Mouse (Mus musculus) embryonic facial prominence, embryonic 13.5 days (tissue): ENCODE results near the gene Psmd11. TPM values are rescaled to one million over a fixed set of nuclear protein-coding genes. Genes with fewer than 3 reads are reported as not detected.

ENCODE experiments used
- ATAC-seq: fragments of 200-750 bp; cut with Nextera tagmentation; 2 replicates; pipeline ENCODE4 v1.8.0; 2017; ENCODE audit warnings: low read depth; ENCODE audit not compliant: insufficient number of reproducible peaks, insufficient read depth, low FRiP score, low TSS enrichment
- H3K27ac ChIP-seq: fragments of 300-500 bp; sonication (generic); 2 replicates; pipeline ENCODE4 v1.5.1; 2015; ENCODE audit warnings: moderate library complexity, mild to moderate bottlenecking, inconsistent platforms
- H3K27me3 ChIP-seq: fragments of 300-500 bp; sonication (generic); 2 replicates; pipeline ENCODE4 v1.6.1; 2015; ENCODE audit warnings: mild to moderate bottlenecking, inconsistent platforms
- H3K36me3 ChIP-seq: fragments of 300-500 bp; sonication (generic); 2 replicates; pipeline ENCODE4 v1.6.1; 2015; ENCODE audit warnings: mild to moderate bottlenecking, inconsistent platforms
- H3K4me1 ChIP-seq: fragments of 300-500 bp; sonication (generic); 2 replicates; pipeline ENCODE4 v1.6.1; 2015; ENCODE audit warnings: inconsistent platforms
- H3K4me2 ChIP-seq: fragments of 300-500 bp; sonication (generic); 2 replicates; pipeline ENCODE4 v1.6.1; 2015; ENCODE audit warnings: moderate library complexity, mild to moderate bottlenecking, inconsistent platforms
- H3K4me3 ChIP-seq: fragments of 300-500 bp; sonication (generic); 2 replicates; pipeline ENCODE4 v1.5.1; 2015; ENCODE audit warnings: mild to moderate bottlenecking, inconsistent platforms
- H3K9ac ChIP-seq: fragments of 300-500 bp; sonication (generic); 2 replicates; pipeline ENCODE4 v1.6.1; 2015; ENCODE audit warnings: mild to moderate bottlenecking, inconsistent platforms
- H3K9me3 ChIP-seq: fragments of 300-500 bp; sonication (generic); 2 replicates; pipeline ENCODE4 v1.6.1; 2016; ENCODE audit warnings: inconsistent platforms
- WGBS: fragments of 180-500 bp; shearing (Covaris S2); methylation state at CpG from one replicate; pipeline ENCODE4 v1.1.7; 2015; ENCODE audit warnings: mixed read lengths; 5-methylcytosine and 5-hydroxymethylcytosine counted together
- polyA plus RNA-seq: library from polyadenylated mRNA; unstranded; fragments of >200 nt; fragmentation: Nextera tagmentation; extraction: Ambion mirVana; gene quantifications from 2 replicates; pipeline ENCODE4 v1.2.1, GENCODE M21; 2015

The Psmd11 gene
- polyA plus RNA-seq, 1 experiment from 2014 or later = 317 TPM

GRCm38 (mm10) chr11:80497225-80497919 is 69.0 kb downstream of the Psmd11 start:
- no peak for ATAC-seq
- H3K4me1 ChIP-seq = peaks cover 17% of the 10 kb centered on the region
- H3K36me3 ChIP-seq = no peaks in the 10 kb centered on the region
- H3K9ac ChIP-seq = no peak overlapping the region
- H3K9me3 ChIP-seq = no peaks in the 10 kb centered on the region
- no peak overlapping the region for H3K4me2 ChIP-seq
- H3K27ac ChIP-seq = no peak overlapping the region
- no peak overlapping the region for H3K4me3 ChIP-seq
- no peaks in the 10 kb centered on the region for H3K27me3 ChIP-seq
- WGBS = 79% methylated on average over 10 of the region's 10 CpGs

GRCm38 (mm10) chr11:80498328-80499070 is 70.1 kb downstream of the Psmd11 start:
- H3K4me3 ChIP-seq = no peak overlapping the region
- H3K4me2 ChIP-seq = no peak overlapping the region
- H3K36me3 ChIP-seq = no peaks in the 10 kb centered on the region
- ATAC-seq = no peak
- no peaks in the 10 kb centered on the region for H3K9me3 ChIP-seq
- no peak overlapping the region for H3K9ac ChIP-seq
- H3K27me3 ChIP-seq = no peaks in the 10 kb centered on the region
- peak overlapping the region; percentile 4; the same call in 1 of the 2 replicates for H3K27ac ChIP-seq
- WGBS = 69% methylated on average over 11 of the region's 11 CpGs
- H3K4me1 ChIP-seq = peaks cover 18% of the 10 kb centered on the region

- no peak overlapping the region for H3K4me3 ChIP-seq
- H3K27me3 ChIP-seq = no peaks in the 10 kb centered on the region
- ATAC-seq = no peak
- 59% methylated on average over 4 of the region's 4 CpGs for WGBS
- no peaks in the 10 kb centered on the region for H3K36me3 ChIP-seq
- no peaks in the 10 kb centered on the region for H3K9me3 ChIP-seq
- H3K27ac ChIP-seq = no peak overlapping the region
- H3K9ac ChIP-seq = no peak overlapping the region
- peaks cover 29% of the 10 kb centered on the region for H3K4me1 ChIP-seq
- no peak overlapping the region for H3K4me2 ChIP-seq
Observed at GRCm38 (mm10) chr11:80499550-80499952, 71.1 kb downstream of the Psmd11 start.

- Histone ChIP-seq H3K4me1 (peaks cover 33% of the 10 kb centered on the region), H3K4me2 (no peak overlapping the region), H3K4me3 (no peak overlapping the region), H3K9ac (no peak overlapping the region), H3K27ac (no peak overlapping the region), H3K27me3 (no peaks in the 10 kb centered on the region), H3K36me3 (no peaks in the 10 kb centered on the region), H3K9me3 (no peaks in the 10 kb centered on the region)
- 78% methylated on average over 6 of the region's 6 CpGs for WGBS
- no peak for ATAC-seq
Observed at GRCm38 (mm10) chr11:80503281-80503680, 74.9 kb downstream of the Psmd11 start.

- Histone ChIP-seq H3K4me2 (peak overlapping the region; percentile 12), H3K27me3 (no peaks in the 10 kb centered on the region), H3K4me1 (peaks cover 33% of the 10 kb centered on the region), H3K9me3 (no peaks in the 10 kb centered on the region), H3K4me3 (no peak overlapping the region), H3K27ac (0 out of 2 replicates have a peak overlapping the region, but pooled peaks have one; percentile 5), H3K9ac (no peak overlapping the region; the same call in 1 of the 2 replicates), H3K36me3 (no peaks in the 10 kb centered on the region)
- WGBS = 26% methylated on average over 13 of the region's 13 CpGs
- ATAC-seq = peak; percentile 74; the same call in 1 of the 2 replicates
Observed at GRCm38 (mm10) chr11:80503726-80504452, 75.5 kb downstream of the Psmd11 start.

- peaks cover 29% of the 10 kb centered on the region for H3K4me1 ChIP-seq
- H3K4me3 ChIP-seq = no peak overlapping the region
- 0 out of 2 replicates have a peak overlapping the region, but pooled peaks have one; percentile 5 for H3K27ac ChIP-seq
- H3K9me3 ChIP-seq = no peaks in the 10 kb centered on the region
- no peaks in the 10 kb centered on the region for H3K27me3 ChIP-seq
- ATAC-seq = no peak
- peak overlapping the region; percentile 12; the same call in 1 of the 2 replicates for H3K4me2 ChIP-seq
- 38% methylated on average over 6 of the region's 6 CpGs for WGBS
- H3K9ac ChIP-seq = no peak overlapping the region; the same call in 1 of the 2 replicates
- H3K36me3 ChIP-seq = no peaks in the 10 kb centered on the region
Observed at GRCm38 (mm10) chr11:80504519-80505385, 76.3 kb downstream of the Psmd11 start.

- 86% methylated on average over 3 of the region's 3 CpGs for WGBS
- H3K4me3 ChIP-seq = no peak overlapping the region
- H3K9ac ChIP-seq = no peak overlapping the region
- H3K4me2 ChIP-seq = no peak overlapping the region
- H3K27me3 ChIP-seq = no peaks in the 10 kb centered on the region
- no peaks in the 10 kb centered on the region for H3K36me3 ChIP-seq
- H3K9me3 ChIP-seq = no peaks in the 10 kb centered on the region
- no peak for ATAC-seq
- no peak overlapping the region for H3K27ac ChIP-seq
- peaks cover 26% of the 10 kb centered on the region for H3K4me1 ChIP-seq
Observed at GRCm38 (mm10) chr11:80505581-80505980, 77.2 kb downstream of the Psmd11 start.

GRCm38 (mm10) chr11:80506483-80506882 is 78.1 kb downstream of the Psmd11 start:
- peaks cover 26% of the 10 kb centered on the region for H3K4me1 ChIP-seq
- no peak overlapping the region for H3K9ac ChIP-seq
- H3K27me3 ChIP-seq = no peaks in the 10 kb centered on the region
- no peak overlapping the region for H3K27ac ChIP-seq
- ATAC-seq = no peak
- H3K36me3 ChIP-seq = no peaks in the 10 kb centered on the region
- no peaks in the 10 kb centered on the region for H3K9me3 ChIP-seq
- no peak overlapping the region for H3K4me2 ChIP-seq
- H3K4me3 ChIP-seq = no peak overlapping the region

- Histone ChIP-seq H3K27ac (no peak overlapping the region), H3K36me3 (no peaks in the 10 kb centered on the region), H3K9me3 (no peaks in the 10 kb centered on the region), H3K9ac (no peak overlapping the region), H3K4me3 (no peak overlapping the region), H3K4me2 (no peak overlapping the region), H3K27me3 (no peaks in the 10 kb centered on the region), H3K4me1 (peaks cover 26% of the 10 kb centered on the region)
- WGBS = 79% methylated on average over 6 of the region's 6 CpGs
- no peak for ATAC-seq
Observed at GRCm38 (mm10) chr11:80507791-80508190, 79.4 kb downstream of the Psmd11 start.

- H3K36me3 ChIP-seq = no peaks in the 10 kb centered on the region
- ATAC-seq = no peak
- no peaks in the 10 kb centered on the region for H3K9me3 ChIP-seq
- no peak overlapping the region for H3K4me3 ChIP-seq
- H3K27me3 ChIP-seq = no peaks in the 10 kb centered on the region
- H3K9ac ChIP-seq = peak overlapping the region; percentile 11; the same call in 1 of the 2 replicates
- H3K27ac ChIP-seq = 0 out of 2 replicates have a peak overlapping the region, but pooled peaks have one; percentile 16
- H3K4me2 ChIP-seq = peak overlapping the region; percentile 9; the same call in 1 of the 2 replicates
- WGBS = 32% methylated on average over 19 of the region's 19 CpGs
- H3K4me1 ChIP-seq = peaks cover 25% of the 10 kb centered on the region
Observed at GRCm38 (mm10) chr11:80508361-80509175, 80.2 kb downstream of the Psmd11 start.
